Mouse (Mus musculus): Measurements from ENCODE around the gene Gm20855.
"Not testable (repeated sequence)": the region's sequence is repeated elsewhere in the genome, so short reads cannot be mapped to it uniquely, and the experiment has no call there.

Gene Gm20855

DNA sequence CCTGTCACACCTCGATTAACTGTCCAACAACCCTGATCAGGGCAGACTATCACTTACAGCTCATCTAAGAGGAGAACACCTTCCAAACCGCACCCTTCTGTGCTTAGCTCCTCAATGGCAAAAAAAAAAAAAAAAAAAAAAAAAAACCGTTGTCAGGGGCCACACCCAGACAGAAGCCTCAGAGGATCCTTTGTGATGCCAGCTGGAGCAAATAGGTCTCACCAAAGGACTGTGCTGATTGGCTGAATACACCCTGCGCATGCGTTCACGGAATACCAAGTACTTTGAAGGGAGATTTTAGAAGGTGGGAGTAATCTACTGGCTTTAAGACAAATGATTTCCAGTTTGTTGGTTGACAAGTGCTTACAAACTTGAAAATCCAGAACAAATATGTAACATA lies at the start of gene Gm20855:
Gm20855 (minus strand) TSS at position 101 of the 400 bp plus-strand sequence.
- not testable (repeated sequence) for TF ChIP-seq GATA4 (IDR thresholded peaks at IDR 0.05; ENCODE audit: insufficient replicate concordance, low read length)
